Mouse (Mus musculus) gastrocnemius, adult 18-20 months (tissue): ENCODE measurements at regions not wholly inside any gene's neighbourhood (a gene's known extent, or its start where the extent isn't known, plus 50 kb on each side); places are given as distances from the start of the nearest gene placed in this dataset.
"Not testable (repeated sequence)": the region's sequence is repeated elsewhere in the genome, so short reads cannot be mapped to it uniquely, and the experiment has no call there.

Experiments used
- DNase-seq: peaks from one replicate; pipeline ENCODE4 v3.0.0; 2021; ENCODE audit warnings: low spot score

DNA sequence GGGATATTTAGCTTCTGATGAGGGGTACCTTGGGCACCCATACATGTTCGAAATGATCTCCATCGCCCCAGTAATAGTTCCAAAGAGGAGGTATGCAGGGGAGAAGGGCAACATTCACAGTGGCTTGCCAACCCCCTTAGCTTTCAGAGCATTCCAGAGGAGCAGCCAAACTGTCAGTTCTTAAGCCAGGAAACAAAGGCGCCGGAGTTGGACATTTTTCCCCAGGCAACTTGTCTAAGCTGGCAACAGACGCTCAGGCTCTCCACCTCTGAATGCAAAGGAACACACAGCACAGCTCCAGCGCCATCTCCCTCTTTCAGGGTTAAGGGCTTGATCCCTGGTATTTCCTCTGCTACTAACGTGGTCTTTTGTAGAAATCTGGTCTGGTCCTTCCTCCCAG is 169.2 kb upstream of the Kit start:
- no peak for DNase-seq

DNA sequence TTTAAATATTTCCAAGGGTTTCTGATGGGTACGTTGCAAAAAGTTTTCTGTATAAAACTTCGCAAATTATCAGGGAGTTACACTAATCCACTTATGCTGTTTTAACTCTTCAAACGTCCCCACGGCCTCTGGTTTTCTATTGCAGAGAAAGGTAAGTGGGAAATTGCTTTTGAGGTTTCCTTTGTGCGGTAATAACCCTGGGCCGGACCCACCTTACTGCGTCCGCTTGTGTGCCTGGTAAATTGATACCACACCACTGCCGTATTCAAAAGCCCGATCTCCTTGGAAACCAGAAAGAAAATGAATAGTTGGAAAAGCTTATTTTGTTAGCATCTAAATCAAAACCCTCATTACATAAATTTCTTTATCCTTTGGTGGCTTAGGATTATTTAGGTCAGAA is 167.0 kb upstream of the Kit start:
- no peak for DNase-seq

GRCm38 (mm10) chr5:75410240-75411186 is 164.2 kb upstream of the Kit start:
- DNase-seq: no peak

DNA sequence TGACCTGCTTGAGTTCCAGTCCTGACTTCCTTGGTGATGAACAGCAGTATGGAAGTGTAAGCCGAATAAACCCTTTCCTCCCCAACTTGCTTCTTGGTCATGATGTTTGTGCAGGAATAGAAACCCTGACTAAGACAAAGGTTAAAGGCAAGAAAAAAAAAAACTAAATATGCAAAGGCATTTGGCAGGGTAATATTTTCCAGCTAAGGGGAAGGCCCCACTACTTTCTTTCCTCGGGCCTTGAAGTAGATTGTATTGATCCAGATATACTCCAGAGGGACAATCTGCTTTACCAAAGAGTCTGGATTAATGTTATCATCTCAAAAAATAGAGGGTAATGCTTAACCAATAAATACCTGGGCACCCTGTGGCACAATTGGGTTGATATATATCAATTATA is 155.4 kb upstream of the Kit start:
- DNase-seq: not testable (repeated sequence)

- no peak for DNase-seq
Measured at GRCm38 (mm10) chr5:75432885-75433284, 141.8 kb upstream of the Kit start.

GRCm38 (mm10) chr5:75437924-75438323 is 136.8 kb upstream of the Kit start:
- DNase-seq: no peak

- DNase-seq: no peak
Measured at GRCm38 (mm10) chr5:75444024-75444604, 130.6 kb upstream of the Kit start.

DNA sequence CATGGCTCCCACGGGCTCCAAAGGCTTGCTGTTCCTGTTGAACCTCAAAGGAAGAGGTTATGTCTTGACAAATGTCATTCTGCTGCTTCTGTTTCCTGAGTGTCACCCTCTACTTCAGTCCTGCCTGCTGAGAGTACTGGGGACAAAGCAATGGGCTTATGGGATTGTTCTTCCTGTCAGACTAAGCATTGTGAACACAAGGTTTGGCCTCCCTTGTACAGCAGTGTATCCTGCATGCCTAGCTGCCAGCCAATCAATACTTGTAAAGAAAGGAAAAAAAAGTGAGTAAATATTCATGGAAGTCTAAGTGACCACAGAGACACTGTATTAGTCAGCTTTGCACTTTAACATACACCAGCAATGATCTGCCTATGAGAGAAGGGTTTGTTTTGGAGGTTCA is 128.3 kb upstream of the Kit start:
- no peak for DNase-seq

DNA sequence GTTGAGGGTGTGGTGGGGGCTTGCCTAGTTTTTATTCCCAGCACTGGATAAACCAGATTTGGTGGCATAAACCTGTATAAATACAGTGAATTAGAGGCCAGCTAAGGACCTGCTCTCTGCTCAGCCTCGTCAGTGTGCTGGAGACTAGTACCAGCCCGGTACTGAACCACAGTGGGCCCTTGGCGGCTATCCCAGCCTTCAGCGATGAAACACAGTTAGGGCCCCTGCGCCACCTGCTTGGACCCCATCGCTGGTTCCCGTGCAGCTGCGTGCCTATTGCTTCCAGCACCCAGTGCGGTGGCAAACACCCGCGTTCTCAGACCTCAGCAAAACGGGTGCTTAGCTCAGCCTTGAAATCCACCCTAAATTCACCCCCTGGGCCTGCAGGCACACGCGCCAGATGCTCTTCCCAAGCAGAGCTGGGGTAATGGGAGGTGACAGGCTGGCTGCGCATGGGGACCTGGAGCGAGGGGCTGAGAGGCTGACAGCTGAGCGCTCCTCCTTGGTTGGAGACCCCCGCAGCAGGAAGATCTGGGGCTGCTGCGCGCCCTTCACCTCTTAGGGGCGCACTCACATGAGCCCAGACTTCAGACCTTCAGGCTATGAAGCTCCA is 124.7 kb upstream of the Kit start:
- DNase-seq: no peak

GRCm38 (mm10) chr5:75450564-75450963 is 124.2 kb upstream of the Kit start:
- DNase-seq: no peak

DNA sequence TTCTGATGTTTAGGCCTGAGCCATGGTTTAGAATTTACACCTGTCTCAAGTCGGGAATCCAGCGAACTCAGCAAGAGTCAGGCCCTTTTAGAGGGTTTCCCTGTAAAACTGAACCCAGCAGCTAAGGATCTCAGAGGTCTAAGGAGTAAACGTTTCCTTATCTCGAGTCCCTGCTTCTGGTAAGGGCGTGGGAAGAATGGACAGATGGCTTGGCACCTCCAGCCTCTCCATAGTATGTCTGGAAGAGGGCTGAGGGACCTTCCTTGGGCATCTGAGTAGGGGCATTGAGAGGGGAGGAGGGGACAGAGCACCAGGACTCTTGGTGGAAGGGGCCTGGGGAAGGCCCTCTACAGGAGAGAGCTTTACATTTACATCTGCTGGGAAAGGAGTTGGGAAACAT is 123.6 kb upstream of the Kit start:
- DNase-seq: no peak

DNA sequence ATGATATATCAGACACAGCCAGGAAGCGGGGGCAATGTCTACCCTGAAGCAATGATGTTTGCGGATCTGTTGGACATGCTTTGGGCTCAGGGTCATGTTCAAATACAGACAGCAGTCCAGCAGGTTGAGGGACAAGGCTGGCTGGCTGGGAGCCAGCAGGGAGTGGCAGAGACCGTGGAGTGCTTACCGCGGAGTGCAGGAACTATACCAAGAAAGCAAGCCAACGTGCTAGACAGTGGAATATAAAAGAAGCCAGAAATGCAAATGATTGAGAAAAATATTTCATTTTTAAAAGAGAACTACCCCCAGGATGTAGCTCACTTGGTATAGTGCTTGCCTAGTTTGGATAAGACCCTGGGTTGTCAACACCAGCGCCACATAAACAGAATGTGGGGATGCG is 123.0 kb upstream of the Kit start:
- DNase-seq: no peak

DNA sequence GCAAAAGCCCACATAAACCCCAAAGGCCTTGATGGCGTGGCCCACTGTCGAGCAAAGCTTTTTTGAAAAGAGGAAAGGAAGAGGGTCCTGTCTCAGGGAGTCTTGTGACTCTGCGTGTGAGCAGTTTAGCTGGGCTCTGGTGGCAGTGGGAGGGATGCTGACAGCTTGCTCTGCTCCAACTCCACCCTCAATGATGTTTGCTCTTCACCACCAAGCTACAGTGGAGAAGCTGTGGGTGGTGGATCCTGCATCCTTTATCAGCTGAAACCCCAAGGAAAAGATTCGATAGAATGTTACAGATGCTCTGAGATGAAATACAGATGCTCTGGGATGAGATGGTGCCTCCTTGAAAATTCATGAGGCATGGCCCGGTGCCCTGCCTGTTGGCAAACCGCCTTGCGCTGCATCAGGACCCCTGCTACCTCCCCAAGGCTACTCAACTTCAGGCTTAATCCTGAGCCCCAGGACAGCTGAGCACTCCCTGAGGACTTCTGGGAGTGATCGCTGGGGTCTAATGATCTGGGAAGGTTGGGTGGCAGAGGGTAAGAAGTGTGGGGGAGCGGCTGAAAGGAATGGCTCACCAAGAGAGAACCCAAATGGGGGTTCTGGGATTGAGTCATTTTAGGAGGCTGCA is 120.8 kb upstream of the Kit start:
- DNase-seq: no peak

- no peak for DNase-seq
Measured at GRCm38 (mm10) chr5:75454961-75455541, 119.7 kb upstream of the Kit start.

GRCm38 (mm10) chr5:75457403-75457802 is 117.3 kb upstream of the Kit start:
- DNase-seq: no peak

DNA sequence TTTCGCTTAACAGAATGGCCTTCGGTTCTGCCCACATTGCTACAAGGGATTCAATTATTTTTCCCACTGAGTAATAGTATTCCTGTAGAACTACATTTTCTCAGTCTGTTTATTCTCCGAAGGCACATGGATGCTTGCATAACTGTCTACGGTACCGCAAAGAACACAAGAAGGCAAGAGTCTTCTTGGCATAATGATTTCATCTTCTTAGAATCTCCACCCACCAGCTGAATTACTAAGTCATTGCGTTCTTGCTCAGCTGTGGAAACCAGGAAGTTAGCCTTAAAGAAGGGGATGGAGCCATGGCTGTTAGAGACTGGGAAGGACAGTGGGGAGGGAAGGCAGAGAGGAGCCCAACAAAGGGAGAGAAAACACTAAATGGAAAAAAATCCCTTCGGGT is 116.4 kb upstream of the Kit start:
- no peak for DNase-seq

GRCm38 (mm10) chr5:75459758-75460354 is 114.9 kb upstream of the Kit start:
- DNase-seq: no peak

GRCm38 (mm10) chr5:75460414-75461025 is 114.2 kb upstream of the Kit start:
- no peak for DNase-seq

DNA sequence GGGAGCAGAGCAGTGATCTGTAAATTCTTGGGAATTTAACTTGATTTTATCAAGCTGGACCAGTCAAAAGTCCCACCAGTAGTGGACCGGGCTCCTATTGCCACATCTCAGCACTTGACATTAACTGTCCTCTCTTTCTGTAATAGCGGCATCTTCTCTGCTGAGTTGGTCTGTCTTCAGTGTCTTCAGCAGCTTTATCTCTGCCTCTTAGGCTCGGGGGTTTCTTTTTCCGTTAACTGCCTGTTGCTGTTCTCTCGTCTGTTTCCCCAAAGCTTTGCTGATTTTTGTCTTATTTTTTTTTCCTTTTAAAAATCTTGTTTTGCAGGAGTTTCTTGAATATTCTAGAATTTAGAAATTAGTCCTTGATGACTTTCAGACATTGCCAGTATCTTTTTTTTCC is 113.3 kb upstream of the Kit start:
- no peak for DNase-seq

DNA sequence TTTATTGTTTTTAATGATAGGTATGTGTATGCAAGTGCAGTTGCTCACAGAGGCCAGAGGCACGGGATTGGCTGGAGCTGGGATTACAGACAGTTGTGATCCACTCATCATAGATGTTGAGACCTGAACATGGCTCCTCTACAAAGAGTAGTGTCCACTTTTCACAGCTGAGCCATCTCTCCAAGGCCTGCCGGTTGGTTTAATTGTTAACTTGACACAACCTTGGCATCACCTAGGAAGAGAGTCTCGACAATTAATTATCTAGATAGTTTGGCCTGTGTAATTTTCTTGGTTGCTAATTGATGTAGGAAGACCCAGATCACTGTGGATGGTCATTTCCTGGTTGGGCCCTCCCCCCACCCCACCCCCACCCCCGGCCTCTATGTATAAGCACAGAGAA is 111.1 kb upstream of the Kit start:
- DNase-seq: no peak

- DNase-seq: no peak
Measured at GRCm38 (mm10) chr5:75465701-75466100, 109.0 kb upstream of the Kit start.
